ENCODE assay signal across 9 mouse cellular contexts in genomic region chr6:17066211-17066940, GRCm38 (mm10). TPM values are rescaled to one million over a fixed set of nuclear protein-coding genes. Genes with fewer than 3 reads are reported as not detected.
DNase-seq lines count a peak whose midpoint lies in the region; ATAC-seq and TF ChIP-seq lines count a peak whose summit lies in the region.
"Had no signal": no experiment of that assay in that cellular context is flagged by ENCODE, and none has a peak within 500 bp of the region (broad histone marks: within the 10 kb centered on the region; RNA-seq: fewer than 3 reads in every experiment).

No protein-coding gene starts in this region.

- peak overlapping the region; percentile 65 for H3K4me3 ChIP-seq in layer of hippocampus, adult 2 months
- peak overlapping the region; percentile 79; the same call in 1 of the 2 replicates for H3K4me3 ChIP-seq in bone marrow macrophage, adult 2 months (ENCODE audit: insufficient read depth, low read length)
- peak overlapping the region; percentile 67 for H3K4me3 ChIP-seq in hindbrain, embryonic 16.5 days (ENCODE audit: low read length)

- H3K9me3 ChIP-seq in hindbrain, embryonic 16.5 days (ENCODE audit: control insufficient read depth, low read length) = no peaks in the 10 kb centered on the region

- peak overlapping the region; percentile 60 for H3K4me2 ChIP-seq in hindbrain, embryonic 16.5 days (ENCODE audit: low read length)

- peaks cover 8% of the 10 kb centered on the region for H3K4me1 ChIP-seq in bone marrow macrophage, adult 2 months (ENCODE audit: control insufficient read depth, insufficient read depth, low read length)
- H3K4me1 ChIP-seq in hindbrain, embryonic 16.5 days (ENCODE audit: control insufficient read depth, insufficient read depth, low read depth, low read length) = peaks cover 8% of the 10 kb centered on the region

- DNase-seq in layer of hippocampus, adult 2 months (ENCODE audit: low spot score in 2 of 2) = no peak
- no peak for DNase-seq in layer of hippocampus, postnatal 14 days (ENCODE audit: low spot score in 2 of 2)
- peak; percentile 79 for DNase-seq in naive thymus-derived CD4-positive, alpha-beta T cell, adult 2 months (ENCODE audit: low read depth)
- no peak for DNase-seq in adrenal gland, adult 8-10 months
- DNase-seq in adrenal gland, postnatal 4 days (ENCODE audit: low spot score in 2 of 2) = no peak
- DNase-seq in cerebellum, postnatal 14 days = no peak
- DNase-seq: gastrocnemius, postnatal 10 days had no signal

- no peak overlapping the region for H3K27ac ChIP-seq in layer of hippocampus, adult 2 months
- no peak overlapping the region for H3K27ac ChIP-seq in bone marrow macrophage, adult 2 months (ENCODE audit: insufficient read depth, low read depth, low read length)
- H3K27ac ChIP-seq in hindbrain, embryonic 16.5 days (ENCODE audit: low read depth, low read length) = no peak overlapping the region

- H3K27me3 ChIP-seq in hindbrain, embryonic 16.5 days (replicated peaks; ENCODE audit: control insufficient read depth, insufficient read depth, low read length) = no peaks in the 10 kb centered on the region

- no peak for TF ChIP-seq POLR2A in bone marrow macrophage, adult 2 months (IDR thresholded peaks at IDR 0.05; ENCODE audit: borderline replicate concordance, low read depth, low read length)

- no peaks in the 10 kb centered on the region for H3K36me3 ChIP-seq in hindbrain, embryonic 16.5 days (ENCODE audit: control insufficient read depth, insufficient read depth, low read length)

- H3K9ac ChIP-seq in hindbrain, embryonic 16.5 days (ENCODE audit: low read depth, low read length) = no peak overlapping the region

- 63% methylated on average over 11 of the region's 11 CpGs for WGBS in hindbrain, embryonic 16.5 days

- ATAC-seq in hindbrain, embryonic 16.5 days = no peak

- no peak for TF ChIP-seq CTCF in layer of hippocampus, adult 2 months (conservative IDR thresholded peaks at IDR 0.05)
- no peak for TF ChIP-seq CTCF in bone marrow macrophage, adult 2 months (IDR thresholded peaks at IDR 0.05; ENCODE audit: low read depth, low read length)

RNA-seq across cellular contexts. Expression of gene Tes, which starts 1.4 kb away (rescaled TPM):
- total RNA-seq in layer of hippocampus, adult 2 months (2021) = 1 to 10 TPM; 1.8 to 2.8 TPM
- total RNA-seq in layer of hippocampus, postnatal 14 days (2021) = 1 to 10 TPM; 2.8 TPM
- 20.0 and 21.6 TPM in 2 replicates for polyA plus RNA-seq in bone marrow macrophage, adult 2 months (2012; ENCODE audit: insufficient read depth, insufficient read length, missing spikeins)
- polyA plus RNA-seq in hindbrain, embryonic 16.5 days (2015; fragmentation: Nextera tagmentation; extraction: Ambion mirVana) = 55.5 and 58.8 TPM in 2 replicates
- total RNA-seq in adrenal gland, adult 8-10 months (2022) = 10 to 100 TPM in 1 of 4 experiments, 1 to 10 TPM in 3; 6.7 to 10.4 (median 7.9) TPM
- 10 to 100 TPM; 12.2 to 22.7 TPM for total RNA-seq in adrenal gland, postnatal 4 days (2021)
